Mouse (Mus musculus) stomach, postnatal 0 days (tissue): ENCODE measurements around the gene Nxpe4.

Experiments
- CTCF ChIP-seq: IDR thresholded peaks from 2 replicates; pipeline ENCODE4 v1.5.1; 2016; ENCODE audit warnings: antibody characterized with exemption, low read depth, mild to moderate bottlenecking, moderate library complexity
- EP300 ChIP-seq: optimal IDR thresholded peaks from 2 replicates; pipeline ENCODE3; 2016; ENCODE audit warnings: antibody characterized with exemption

DNA sequence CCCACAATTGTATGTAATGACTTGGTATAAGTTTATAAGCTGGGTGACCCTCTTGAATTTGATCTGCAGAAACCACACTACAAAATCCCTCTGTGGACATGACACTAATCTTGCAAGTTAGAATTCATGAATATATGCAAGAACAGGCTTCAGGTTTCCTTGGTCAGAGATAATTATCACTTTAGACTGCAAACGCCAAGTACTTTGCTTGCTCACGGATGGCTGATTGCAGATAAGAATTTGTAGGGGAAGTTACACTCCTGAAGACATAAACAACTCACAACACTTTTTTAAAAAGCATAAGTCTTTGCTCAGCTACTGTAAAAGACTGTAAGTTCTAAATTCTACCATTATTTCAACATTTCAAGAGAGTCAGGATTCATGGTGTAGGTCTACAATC, 212.5 kb downstream of the Nxpe4 start:
- TF ChIP-seq EP300 (no peak), CTCF (no peak)
